Mouse (Mus musculus): Measurements from ENCODE around the gene Akap10. TPM values are rescaled to one million over a fixed set of nuclear protein-coding genes. Genes with fewer than 3 reads are reported as not detected.

Akap10 gene
- polyA plus RNA-seq, 1 experiment from 2014 or later = 22.1 TPM

DNA sequence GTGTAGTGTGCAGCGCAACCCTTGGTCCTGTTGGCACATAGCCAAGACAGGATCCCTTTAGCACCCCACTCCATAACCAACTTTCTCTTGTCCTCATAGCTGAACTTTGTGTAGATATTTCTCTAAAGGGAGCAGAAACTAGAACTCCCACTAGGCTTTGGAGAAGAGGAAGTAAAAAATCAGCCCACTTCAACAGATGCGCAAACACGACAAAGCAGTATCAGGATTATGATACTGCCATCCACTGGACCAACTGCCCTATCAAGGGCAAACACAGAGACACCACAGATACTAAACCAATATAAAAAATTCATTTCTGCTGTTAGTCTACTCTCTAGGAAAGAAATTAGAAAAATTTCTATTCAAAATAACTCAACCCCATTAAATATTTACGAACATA lies 16.6 kb upstream of the Akap10 start:
- Histone ChIP-seq H3K27ac (ENCODE audit: low read depth, low read length) (no peak overlapping the region), H3K9me3 (ENCODE audit: control insufficient read depth, low read length) (no peaks in the 10 kb centered on the region), H3K4me3 (ENCODE audit: low read length) (no peak overlapping the region), H3K4me1 (ENCODE audit: control insufficient read depth, insufficient read depth, low read length) (no peaks in the 10 kb centered on the region), H3K4me2 (replicated peaks; ENCODE audit: low read depth, low read length) (no peak overlapping the region), H3K27me3 (ENCODE audit: control insufficient read depth, insufficient read depth, low read length) (no peaks in the 10 kb centered on the region), H3K36me3 (ENCODE audit: control insufficient read depth, insufficient read depth, low read length) (no peaks in the 10 kb centered on the region), H3K9ac (ENCODE audit: low read depth, low read length) (no peak overlapping the region)
- ATAC-seq (ENCODE audit: low FRiP score, low TSS enrichment) = no peak
- WGBS = 94% methylated on average over 4 of the region's 4 CpGs

DNA sequence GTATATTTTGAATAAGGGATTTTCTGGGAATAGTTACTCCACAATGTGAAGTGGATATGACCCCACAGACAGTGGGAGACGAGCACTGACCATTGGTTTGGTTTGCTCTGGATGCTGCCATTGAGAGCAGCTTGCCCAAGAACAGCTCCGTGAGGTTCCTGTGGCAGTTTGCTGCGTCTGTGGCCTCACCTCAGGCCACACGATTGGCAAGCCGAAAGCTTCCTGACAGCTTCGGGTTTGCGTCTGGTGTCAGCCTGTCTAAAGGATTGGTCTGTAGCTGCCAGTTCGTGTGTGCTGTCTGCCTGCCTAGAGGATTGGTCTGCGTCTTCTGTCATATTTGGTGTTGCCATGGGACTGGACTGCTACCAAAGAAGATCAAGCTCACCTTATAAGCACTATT lies 14.4 kb upstream of the Akap10 start:
- Histone ChIP-seq H3K9me3 (ENCODE audit: control insufficient read depth, low read length) (no peaks in the 10 kb centered on the region), H3K27ac (ENCODE audit: low read depth, low read length) (no peak overlapping the region), H3K36me3 (ENCODE audit: control insufficient read depth, insufficient read depth, low read length) (no peaks in the 10 kb centered on the region), H3K9ac (ENCODE audit: low read depth, low read length) (no peak overlapping the region), H3K4me3 (ENCODE audit: low read length) (no peak overlapping the region), H3K27me3 (ENCODE audit: control insufficient read depth, insufficient read depth, low read length) (no peaks in the 10 kb centered on the region), H3K4me2 (replicated peaks; ENCODE audit: low read depth, low read length) (no peak overlapping the region), H3K4me1 (ENCODE audit: control insufficient read depth, insufficient read depth, low read length) (no peaks in the 10 kb centered on the region)
- no peak for ATAC-seq (ENCODE audit: low FRiP score, low TSS enrichment)
- 85% methylated on average over 9 of the region's 9 CpGs for WGBS

DNA sequence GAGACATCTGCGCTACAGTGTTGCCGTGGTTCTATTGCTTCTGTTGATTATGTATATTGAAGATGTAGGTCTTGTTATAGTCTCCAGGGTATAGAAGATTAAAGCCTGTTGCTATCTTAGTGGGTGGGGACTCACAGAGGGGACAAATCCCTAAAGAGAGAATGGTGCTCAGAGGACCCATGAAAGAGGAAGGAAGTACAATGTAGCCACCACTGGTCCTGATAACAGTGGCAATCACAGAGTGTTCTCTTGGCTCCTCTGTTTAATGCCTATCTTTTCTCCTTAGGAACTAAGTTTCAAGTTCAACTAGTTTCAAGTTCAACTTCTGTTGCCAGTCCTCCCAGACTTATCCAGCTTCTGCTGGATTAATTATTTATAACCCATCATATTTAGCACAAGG lies 12.9 kb upstream of the Akap10 start:
- no peaks in the 10 kb centered on the region for H3K9me3 ChIP-seq (ENCODE audit: control insufficient read depth, low read length)
- ATAC-seq (ENCODE audit: low FRiP score, low TSS enrichment) = no peak
- no peaks in the 10 kb centered on the region for H3K4me1 ChIP-seq (ENCODE audit: control insufficient read depth, insufficient read depth, low read length)
- no peaks in the 10 kb centered on the region for H3K36me3 ChIP-seq (ENCODE audit: control insufficient read depth, insufficient read depth, low read length)
- 89% methylated on average over 2 of the region's 2 CpGs for WGBS
- H3K9ac ChIP-seq (ENCODE audit: low read depth, low read length) = no peak overlapping the region
- H3K27me3 ChIP-seq (ENCODE audit: control insufficient read depth, insufficient read depth, low read length) = no peaks in the 10 kb centered on the region
- H3K27ac ChIP-seq (ENCODE audit: low read depth, low read length) = no peak overlapping the region
- no peak overlapping the region for H3K4me3 ChIP-seq (ENCODE audit: low read length)
- no peak overlapping the region for H3K4me2 ChIP-seq (replicated peaks; ENCODE audit: low read depth, low read length)

DNA sequence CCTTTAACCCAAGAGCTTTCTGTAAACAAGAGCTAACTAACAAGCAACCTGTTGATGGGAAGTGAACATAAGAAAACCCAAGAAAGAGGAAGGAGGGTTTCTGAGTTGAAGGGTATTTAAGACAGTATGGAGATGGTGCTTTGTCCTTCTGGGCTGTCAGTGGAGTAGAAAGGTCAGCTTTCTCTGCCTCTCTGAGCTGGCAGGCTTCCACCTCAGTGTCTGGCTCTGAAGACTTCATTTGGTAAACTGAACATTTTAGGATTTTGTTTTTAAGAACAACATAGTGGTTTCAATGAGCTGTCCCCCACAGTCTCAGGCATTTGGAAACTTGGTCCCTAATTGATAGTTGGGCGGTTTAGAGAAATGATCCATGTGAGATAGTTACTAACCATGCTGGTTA lies 7.7 kb upstream of the Akap10 start:
- Histone ChIP-seq H3K27ac (ENCODE audit: low read depth, low read length) (no peak overlapping the region), H3K27me3 (ENCODE audit: control insufficient read depth, insufficient read depth, low read length) (no peaks in the 10 kb centered on the region), H3K4me1 (ENCODE audit: control insufficient read depth, insufficient read depth, low read length) (no peaks in the 10 kb centered on the region), H3K36me3 (ENCODE audit: control insufficient read depth, insufficient read depth, low read length) (no peaks in the 10 kb centered on the region), H3K9ac (ENCODE audit: low read depth, low read length) (no peak overlapping the region), H3K9me3 (ENCODE audit: control insufficient read depth, low read length) (no peaks in the 10 kb centered on the region), H3K4me2 (replicated peaks; ENCODE audit: low read depth, low read length) (no peak overlapping the region), H3K4me3 (ENCODE audit: low read length) (no peak overlapping the region)
- ATAC-seq (ENCODE audit: low FRiP score, low TSS enrichment) = no peak
- 82% methylated on average over 1 of the region's 1 CpGs for WGBS

DNA sequence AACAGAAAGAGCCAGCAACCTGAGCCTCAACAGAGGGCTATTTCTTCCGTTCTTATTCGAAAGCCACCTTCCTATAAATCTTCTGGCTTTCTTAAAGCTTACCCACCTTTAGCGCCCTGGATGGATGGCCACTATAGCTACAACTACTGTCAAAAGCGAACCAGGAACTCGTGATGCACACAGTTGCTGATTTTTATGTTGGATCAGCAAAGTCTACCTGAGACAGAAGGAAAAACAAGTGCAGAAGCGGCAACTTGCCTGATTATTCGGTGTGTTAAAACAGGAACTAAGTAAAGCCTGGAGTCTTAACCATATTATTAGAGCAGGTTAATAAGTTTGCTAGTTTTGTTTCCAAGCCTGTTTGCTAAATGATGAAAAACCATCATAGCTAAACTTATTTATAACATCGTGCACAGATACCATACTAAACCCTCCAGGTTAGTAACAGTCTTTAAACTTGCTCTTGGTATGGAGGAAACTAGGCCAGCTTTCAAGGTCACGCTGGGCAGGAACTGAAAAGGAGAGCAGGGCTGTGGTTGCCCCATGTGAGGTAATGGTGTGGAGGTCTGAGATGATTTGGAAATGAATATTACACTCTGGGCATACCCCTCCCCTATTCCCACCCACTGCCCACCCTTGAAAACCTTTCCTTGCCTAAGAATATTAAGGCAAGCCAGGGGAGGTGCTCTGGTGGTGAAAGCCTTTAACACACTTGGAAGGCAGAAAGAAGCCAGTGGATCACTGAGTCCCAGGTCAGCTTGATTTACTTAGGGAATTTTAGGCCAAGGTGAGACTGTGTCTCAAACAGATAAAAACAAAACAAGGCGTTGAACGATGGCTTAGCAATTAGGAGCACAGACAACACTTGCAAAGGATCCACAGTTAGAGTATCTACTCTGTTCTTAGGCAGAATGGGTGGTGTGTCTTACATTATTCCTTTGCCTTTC lies 861 bp upstream of the Akap10 start:
- Histone ChIP-seq H3K27ac (ENCODE audit: low read depth, low read length) (peak overlapping the region; percentile 76), H3K4me2 (replicated peaks; ENCODE audit: low read depth, low read length) (peak overlapping the region; percentile 54), H3K4me3 (ENCODE audit: low read length) (peak overlapping the region; percentile 64), H3K4me1 (ENCODE audit: control insufficient read depth, insufficient read depth, low read length) (peaks cover 12% of the 10 kb centered on the region; the same call in 1 of the 2 replicates), H3K9me3 (ENCODE audit: control insufficient read depth, low read length) (no peaks in the 10 kb centered on the region), H3K36me3 (ENCODE audit: control insufficient read depth, insufficient read depth, low read length) (no peaks in the 10 kb centered on the region), H3K9ac (ENCODE audit: low read depth, low read length) (peak overlapping the region; percentile 71), H3K27me3 (ENCODE audit: control insufficient read depth, insufficient read depth, low read length) (no peaks in the 10 kb centered on the region)
- WGBS = 17% methylated on average over 11 of the region's 11 CpGs
- ATAC-seq (ENCODE audit: low FRiP score, low TSS enrichment) = no peak; the same call in 1 of the 2 replicates

DNA sequence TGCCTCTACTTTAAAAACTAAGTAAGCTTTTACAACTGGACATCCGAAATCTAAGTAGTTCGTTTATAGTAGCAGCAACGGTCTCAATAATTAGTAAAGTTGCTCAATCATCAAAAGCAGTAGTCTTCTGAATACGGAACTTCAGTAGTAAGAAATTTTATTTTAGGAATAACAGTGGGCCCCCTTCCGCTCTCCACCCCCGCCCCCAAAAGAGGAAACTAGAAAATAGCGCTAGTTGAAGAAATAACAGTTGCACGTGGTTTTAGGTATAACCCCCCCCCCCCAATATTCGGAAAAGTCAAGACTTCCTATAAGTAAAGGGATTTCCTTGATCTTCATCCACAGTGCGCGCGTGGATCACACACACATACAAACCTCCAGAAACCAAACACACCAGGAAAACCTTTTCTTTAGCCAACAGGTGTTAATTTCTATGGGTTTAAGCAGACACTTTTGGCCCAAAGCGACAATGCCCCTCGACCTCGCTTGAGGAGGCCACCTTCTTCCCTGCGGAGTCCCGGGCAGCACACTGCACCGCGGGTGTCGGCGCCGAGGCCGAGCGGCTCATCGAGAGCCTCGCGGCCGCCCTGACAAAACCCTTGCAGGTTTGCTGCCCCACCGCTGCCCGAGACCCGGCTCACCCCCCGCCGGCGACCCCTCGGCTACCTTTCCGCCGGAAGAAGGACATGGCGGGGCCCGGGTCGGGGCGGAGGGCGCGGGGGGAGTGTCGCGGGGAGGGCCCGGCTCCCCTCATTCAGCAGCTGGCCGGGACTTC lies 542 bp downstream of the Akap10 start:
- ATAC-seq (ENCODE audit: low FRiP score, low TSS enrichment) = peak; percentile 73; the same call in 1 of the 2 replicates
- H3K4me1 ChIP-seq (ENCODE audit: control insufficient read depth, insufficient read depth, low read length) = peaks cover 12% of the 10 kb centered on the region; the same call in 1 of the 2 replicates
- under 1% methylated on average over 44 of the region's 47 CpGs for WGBS
- peak overlapping the region; percentile 64 for H3K4me3 ChIP-seq (ENCODE audit: low read length)
- H3K9ac ChIP-seq (ENCODE audit: low read depth, low read length) = peak overlapping the region; percentile 71
- H3K9me3 ChIP-seq (ENCODE audit: control insufficient read depth, low read length) = no peaks in the 10 kb centered on the region
- peak overlapping the region; percentile 76 for H3K27ac ChIP-seq (ENCODE audit: low read depth, low read length)
- H3K27me3 ChIP-seq (ENCODE audit: control insufficient read depth, insufficient read depth, low read length) = no peaks in the 10 kb centered on the region
- H3K4me2 ChIP-seq (replicated peaks; ENCODE audit: low read depth, low read length) = peak overlapping the region; percentile 54
- no peaks in the 10 kb centered on the region for H3K36me3 ChIP-seq (ENCODE audit: control insufficient read depth, insufficient read depth, low read length)

DNA sequence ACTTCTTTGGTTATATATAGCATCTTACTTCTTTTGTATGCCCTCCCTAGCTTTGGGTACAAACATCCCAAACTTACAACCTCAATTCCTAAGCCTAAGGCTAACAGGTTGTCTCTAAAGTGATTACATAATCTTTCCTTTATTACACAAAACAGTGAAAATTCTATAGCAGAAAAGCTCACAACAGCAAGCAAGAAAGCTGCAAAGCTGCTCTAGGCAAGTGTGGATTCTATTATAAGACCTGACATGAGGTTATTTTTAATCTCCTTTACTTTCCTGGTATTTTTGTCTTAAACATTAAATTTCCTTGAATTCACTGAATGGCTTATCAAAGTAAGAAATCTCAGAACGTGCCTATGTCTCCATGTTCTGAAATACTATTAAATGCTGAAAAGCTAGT lies 6.7 kb downstream of the Akap10 start:
- no peaks in the 10 kb centered on the region for H3K36me3 ChIP-seq (ENCODE audit: control insufficient read depth, insufficient read depth, low read length)
- no peaks in the 10 kb centered on the region for H3K27me3 ChIP-seq (ENCODE audit: control insufficient read depth, insufficient read depth, low read length)
- H3K4me2 ChIP-seq (replicated peaks; ENCODE audit: low read depth, low read length) = no peak overlapping the region
- no peak overlapping the region for H3K9ac ChIP-seq (ENCODE audit: low read depth, low read length)
- H3K4me3 ChIP-seq (ENCODE audit: low read length) = no peak overlapping the region
- H3K9me3 ChIP-seq (ENCODE audit: control insufficient read depth, low read length) = no peaks in the 10 kb centered on the region
- no peak for ATAC-seq (ENCODE audit: low FRiP score, low TSS enrichment)
- WGBS = 83% methylated on average over 1 of the region's 1 CpGs
- H3K4me1 ChIP-seq (ENCODE audit: control insufficient read depth, insufficient read depth, low read length) = peaks cover 3% of the 10 kb centered on the region; the same call in 1 of the 2 replicates
- H3K27ac ChIP-seq (ENCODE audit: low read depth, low read length) = no peak overlapping the region

DNA sequence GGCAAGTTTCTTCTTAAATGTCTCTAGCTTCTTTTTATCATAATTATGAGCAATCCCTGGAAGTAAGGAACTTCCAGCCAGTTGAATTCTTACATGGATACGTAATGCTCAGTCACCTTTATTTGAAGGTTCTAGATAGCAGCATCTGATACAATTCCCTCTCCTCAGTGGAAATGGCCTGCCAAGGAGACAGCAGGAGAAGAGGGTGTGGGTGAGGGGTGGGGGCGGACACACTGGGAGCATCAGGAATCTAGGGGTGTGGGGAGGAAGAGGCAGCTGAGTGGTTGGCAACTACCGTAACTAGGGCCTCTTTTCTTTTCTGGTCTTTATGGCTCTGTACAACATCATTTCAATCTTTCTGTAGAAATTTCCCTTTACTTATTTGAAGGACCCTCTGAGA lies 10.3 kb downstream of the Akap10 start:
- Histone ChIP-seq H3K4me3 (ENCODE audit: low read length) (no peak overlapping the region), H3K4me2 (replicated peaks; ENCODE audit: low read depth, low read length) (no peak overlapping the region), H3K4me1 (ENCODE audit: control insufficient read depth, insufficient read depth, low read length) (no peaks in the 10 kb centered on the region), H3K36me3 (ENCODE audit: control insufficient read depth, insufficient read depth, low read length) (peaks cover 14% of the 10 kb centered on the region), H3K27me3 (ENCODE audit: control insufficient read depth, insufficient read depth, low read length) (no peaks in the 10 kb centered on the region), H3K9me3 (ENCODE audit: control insufficient read depth, low read length) (no peaks in the 10 kb centered on the region), H3K9ac (ENCODE audit: low read depth, low read length) (no peak overlapping the region), H3K27ac (ENCODE audit: low read depth, low read length) (no peak overlapping the region)
- no peak for ATAC-seq (ENCODE audit: low FRiP score, low TSS enrichment)
- WGBS = 95% methylated on average over 3 of the region's 3 CpGs

DNA sequence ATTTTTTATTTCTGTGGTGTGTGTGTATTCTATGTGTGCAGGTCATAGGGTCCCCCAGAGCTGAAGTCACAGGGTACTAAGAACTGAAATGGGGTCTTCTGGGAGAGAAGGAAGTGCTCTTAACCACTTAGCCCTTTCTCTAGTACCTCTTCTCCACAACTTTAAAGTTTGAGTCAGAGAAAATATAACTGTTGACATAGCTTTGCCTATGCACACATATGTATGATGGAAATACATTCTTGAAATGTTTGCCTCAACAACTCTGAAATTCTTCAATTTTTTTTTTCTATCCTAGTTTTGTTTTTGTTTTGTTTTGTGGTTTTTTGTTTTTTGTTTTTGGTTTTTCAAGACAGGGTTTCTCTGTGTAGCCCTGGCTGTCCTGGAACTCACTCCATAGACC lies 21.7 kb downstream of the Akap10 start:
- no peak overlapping the region for H3K4me3 ChIP-seq (ENCODE audit: low read length)
- no peaks in the 10 kb centered on the region for H3K9me3 ChIP-seq (ENCODE audit: control insufficient read depth, low read length)
- H3K27ac ChIP-seq (ENCODE audit: low read depth, low read length) = no peak overlapping the region
- H3K9ac ChIP-seq (ENCODE audit: low read depth, low read length) = no peak overlapping the region
- no peak overlapping the region for H3K4me2 ChIP-seq (replicated peaks; ENCODE audit: low read depth, low read length)
- H3K27me3 ChIP-seq (ENCODE audit: control insufficient read depth, insufficient read depth, low read length) = no peaks in the 10 kb centered on the region
- no peak for ATAC-seq (ENCODE audit: low FRiP score, low TSS enrichment)
- H3K4me1 ChIP-seq (ENCODE audit: control insufficient read depth, insufficient read depth, low read length) = no peaks in the 10 kb centered on the region
- peaks cover 66% of the 10 kb centered on the region for H3K36me3 ChIP-seq (ENCODE audit: control insufficient read depth, insufficient read depth, low read length)

Measured in kidney, embryonic 14.5 days (tissue).